Mouse (Mus musculus): ENCODE measurements around the gene Ppil6. TPM values are rescaled to one million over a fixed set of nuclear protein-coding genes. Genes with fewer than 3 reads are reported as not detected.

The Ppil6 gene
- polyA plus RNA-seq, 1 experiment from 2014 or later = 1.9 TPM

- Histone ChIP-seq H3K4me2 (no peak overlapping the region), H3K9me3 (replicated peaks) (no peaks in the 10 kb centered on the region), H3K4me1 (peaks cover 13% of the 10 kb centered on the region), H3K27ac (no peak overlapping the region), H3K36me3 (ENCODE audit: poor library complexity, severe bottlenecking) (peaks cover 15% of the 10 kb centered on the region), H3K9ac (no peak overlapping the region), H3K27me3 (no peaks in the 10 kb centered on the region), H3K4me3 (no peak overlapping the region)
- WGBS = 98% methylated on average over 6 of the region's 6 CpGs
- no peak for ATAC-seq
These were observed 51.8 kb downstream of the Ppil6 start for GRCm38 (mm10) chr10:41542057-41542456.

DNA sequence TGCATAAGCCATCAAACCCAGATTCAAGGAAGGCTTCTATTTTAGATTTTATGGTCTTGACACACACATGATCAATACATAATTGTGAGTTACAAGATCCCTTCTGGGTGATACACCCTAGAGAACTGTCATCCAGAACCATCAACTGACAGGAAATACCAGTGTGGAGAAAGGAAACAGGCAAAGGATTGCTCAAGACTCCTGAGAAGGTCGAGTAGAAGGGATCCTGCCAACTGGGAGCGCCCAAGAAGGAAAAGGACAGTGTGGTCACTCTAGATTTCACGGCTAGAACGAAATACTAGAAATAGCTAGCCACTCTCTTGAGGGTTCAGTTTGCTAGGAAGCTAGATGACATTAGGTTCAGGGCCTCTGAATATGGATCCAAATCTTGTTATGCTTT, 53.2 kb downstream of the Ppil6 start:
- H3K9ac ChIP-seq = no peak overlapping the region
- H3K9me3 ChIP-seq (replicated peaks) = no peaks in the 10 kb centered on the region
- no peak overlapping the region for H3K4me3 ChIP-seq
- ATAC-seq = no peak
- WGBS = 85% methylated on average over 4 of the region's 4 CpGs
- no peak overlapping the region for H3K4me2 ChIP-seq
- 0 out of 2 replicates have a peak, but pooled peaks cover 6% of the 10 kb centered on the region for H3K36me3 ChIP-seq (ENCODE audit: poor library complexity, severe bottlenecking)
- no peak overlapping the region for H3K27ac ChIP-seq
- H3K4me1 ChIP-seq = peaks cover 13% of the 10 kb centered on the region
- H3K27me3 ChIP-seq = no peaks in the 10 kb centered on the region

- H3K9ac ChIP-seq = no peak overlapping the region
- H3K4me1 ChIP-seq = peaks cover 13% of the 10 kb centered on the region
- H3K4me2 ChIP-seq = no peak overlapping the region
- no peak for ATAC-seq
- H3K36me3 ChIP-seq (ENCODE audit: poor library complexity, severe bottlenecking) = 0 out of 2 replicates have a peak, but pooled peaks cover 6% of the 10 kb centered on the region
- H3K27ac ChIP-seq = no peak overlapping the region
- H3K9me3 ChIP-seq (replicated peaks) = no peaks in the 10 kb centered on the region
- 84% methylated on average over 2 of the region's 2 CpGs for WGBS
- H3K4me3 ChIP-seq = no peak overlapping the region
- H3K27me3 ChIP-seq = no peaks in the 10 kb centered on the region
These were observed 53.6 kb downstream of the Ppil6 start for GRCm38 (mm10) chr10:41543844-41544243.

GRCm38 (mm10) chr10:41544481-41545190, 54.4 kb downstream of the Ppil6 start:
- H3K4me3 ChIP-seq = no peak overlapping the region
- no peaks in the 10 kb centered on the region for H3K36me3 ChIP-seq (ENCODE audit: poor library complexity, severe bottlenecking)
- peaks cover 8% of the 10 kb centered on the region for H3K9me3 ChIP-seq (replicated peaks)
- no peaks in the 10 kb centered on the region for H3K27me3 ChIP-seq
- 4% methylated on average over 7 of the region's 7 CpGs for WGBS
- H3K4me1 ChIP-seq = peaks cover 13% of the 10 kb centered on the region
- H3K27ac ChIP-seq = no peak overlapping the region
- no peak overlapping the region for H3K9ac ChIP-seq
- ATAC-seq = no peak
- no peak overlapping the region for H3K4me2 ChIP-seq

DNA sequence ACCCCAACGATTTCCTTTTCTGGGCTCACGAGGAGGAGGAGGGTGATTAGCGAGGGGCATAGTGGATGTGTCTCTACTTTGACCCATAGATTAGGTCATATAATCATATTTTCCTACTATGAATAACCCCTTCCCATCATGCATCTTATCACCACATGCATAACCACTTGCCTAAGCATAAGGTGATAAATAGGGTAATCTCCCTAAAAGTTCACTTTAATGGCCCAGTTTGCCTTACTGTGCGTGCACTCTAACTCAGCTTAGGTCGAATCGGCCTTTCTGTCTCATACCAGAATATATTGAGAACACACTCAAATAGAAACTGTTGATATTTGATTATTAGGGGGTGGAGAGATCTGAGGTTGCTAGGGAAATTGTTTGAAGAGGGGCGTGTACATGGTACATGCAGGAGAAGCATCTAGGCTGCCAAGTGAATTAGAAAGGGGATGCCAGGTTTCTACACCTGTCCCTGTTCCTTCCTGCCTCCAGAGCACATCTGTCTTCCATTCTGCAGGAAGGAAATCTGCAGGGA, 55.1 kb downstream of the Ppil6 start:
- Histone ChIP-seq H3K4me3 (no peak overlapping the region), H3K9me3 (replicated peaks) (peaks cover 9% of the 10 kb centered on the region), H3K4me1 (peaks cover 13% of the 10 kb centered on the region), H3K27ac (no peak overlapping the region), H3K4me2 (no peak overlapping the region), H3K36me3 (ENCODE audit: poor library complexity, severe bottlenecking) (no peaks in the 10 kb centered on the region), H3K9ac (no peak overlapping the region), H3K27me3 (no peaks in the 10 kb centered on the region)
- 56% methylated on average over 7 of the region's 7 CpGs for WGBS
- ATAC-seq = no peak

DNA sequence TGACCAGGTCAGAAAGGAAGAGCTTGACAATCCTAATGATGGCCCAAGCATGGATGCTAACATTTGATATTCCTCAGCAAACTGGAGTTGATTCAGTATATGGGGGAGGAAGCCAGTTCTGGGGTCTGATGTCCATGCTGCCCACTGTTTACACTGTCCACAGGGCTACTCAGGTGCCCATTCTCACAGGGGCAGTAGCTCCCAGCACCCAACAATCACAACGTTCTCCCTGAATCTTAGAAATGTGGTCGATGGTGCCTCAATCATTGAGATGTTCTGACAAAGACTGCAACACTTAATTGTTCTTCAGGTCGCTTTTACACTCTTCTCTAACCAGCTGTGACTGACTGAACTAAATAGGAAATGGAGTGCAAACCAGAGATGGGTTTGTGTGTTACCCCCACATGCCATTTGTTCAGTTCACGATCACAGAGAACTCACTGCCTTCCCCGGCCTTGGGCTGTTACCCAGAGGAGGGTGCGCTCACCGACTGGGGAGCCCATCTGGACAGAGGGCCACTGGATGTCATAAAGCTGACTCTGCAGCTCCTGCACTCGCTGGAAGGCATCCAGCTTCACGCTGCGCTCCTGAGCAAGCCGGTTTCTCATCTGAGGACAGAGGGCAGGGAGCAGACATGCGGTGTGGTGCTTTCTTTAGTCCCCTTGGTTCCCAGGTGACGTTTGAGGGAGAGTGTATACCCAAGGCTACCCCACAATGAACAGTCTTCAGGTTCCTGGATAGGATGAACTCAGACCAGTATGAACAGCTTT, 56.3 kb downstream of the Ppil6 start:
- H3K36me3 ChIP-seq (ENCODE audit: poor library complexity, severe bottlenecking) = no peaks in the 10 kb centered on the region
- no peak for ATAC-seq
- no peak overlapping the region for H3K9ac ChIP-seq
- WGBS = 77% methylated on average over 13 of the region's 13 CpGs
- H3K27ac ChIP-seq = no peak overlapping the region
- peaks cover 9% of the 10 kb centered on the region for H3K9me3 ChIP-seq (replicated peaks)
- no peak overlapping the region for H3K4me3 ChIP-seq
- no peaks in the 10 kb centered on the region for H3K27me3 ChIP-seq
- no peak overlapping the region for H3K4me2 ChIP-seq
- H3K4me1 ChIP-seq = peaks cover 13% of the 10 kb centered on the region

- H3K27ac ChIP-seq = no peak overlapping the region
- H3K9me3 ChIP-seq (replicated peaks) = peaks cover 9% of the 10 kb centered on the region
- no peak overlapping the region for H3K9ac ChIP-seq
- H3K27me3 ChIP-seq = no peaks in the 10 kb centered on the region
- H3K36me3 ChIP-seq (ENCODE audit: poor library complexity, severe bottlenecking) = no peaks in the 10 kb centered on the region
- no peak overlapping the region for H3K4me3 ChIP-seq
- H3K4me1 ChIP-seq = peaks cover 12% of the 10 kb centered on the region
- 86% methylated on average over 7 of the region's 7 CpGs for WGBS
- no peak for ATAC-seq
- no peak overlapping the region for H3K4me2 ChIP-seq
These were observed 60.5 kb downstream of the Ppil6 start for GRCm38 (mm10) chr10:41550711-41551110.

DNA sequence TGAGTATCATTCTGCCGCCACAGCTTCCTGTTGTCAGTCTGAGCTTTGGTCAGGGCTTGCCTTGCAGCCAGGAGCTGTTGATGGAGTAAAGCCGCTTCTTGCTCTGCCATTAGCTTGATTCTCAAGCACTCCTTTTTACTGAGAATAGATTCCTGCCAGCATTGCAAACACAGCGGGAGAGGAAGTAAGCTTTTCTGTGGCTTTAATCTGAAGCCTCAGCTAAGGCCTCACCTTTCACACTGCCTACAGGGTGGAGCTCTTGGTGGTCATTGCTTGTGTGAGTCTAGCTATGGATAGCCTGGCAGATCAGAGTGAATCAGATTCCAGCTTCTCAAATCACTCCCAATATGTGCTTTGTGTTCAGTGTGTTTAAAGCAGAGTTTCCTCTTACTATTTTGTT, 62.1 kb downstream of the Ppil6 start:
- Histone ChIP-seq H3K4me3 (no peak overlapping the region), H3K36me3 (ENCODE audit: poor library complexity, severe bottlenecking) (no peaks in the 10 kb centered on the region), H3K4me1 (peaks cover 12% of the 10 kb centered on the region), H3K9me3 (replicated peaks) (peaks cover 9% of the 10 kb centered on the region), H3K27ac (no peak overlapping the region), H3K9ac (no peak overlapping the region), H3K4me2 (no peak overlapping the region), H3K27me3 (no peaks in the 10 kb centered on the region)
- WGBS = 15% methylated on average over 3 of the region's 3 CpGs
- ATAC-seq = no peak

- H3K27me3 ChIP-seq = no peaks in the 10 kb centered on the region
- no peak overlapping the region for H3K27ac ChIP-seq
- H3K4me1 ChIP-seq = peaks cover 12% of the 10 kb centered on the region
- no peak overlapping the region for H3K4me2 ChIP-seq
- H3K36me3 ChIP-seq (ENCODE audit: poor library complexity, severe bottlenecking) = no peaks in the 10 kb centered on the region
- WGBS = 32% methylated on average over 14 of the region's 14 CpGs
- peaks cover 9% of the 10 kb centered on the region for H3K9me3 ChIP-seq (replicated peaks)
- H3K4me3 ChIP-seq = no peak overlapping the region
- ATAC-seq = peak; percentile 70
- no peak overlapping the region for H3K9ac ChIP-seq
These were observed 62.8 kb downstream of the Ppil6 start for GRCm38 (mm10) chr10:41552847-41553589.

GRCm38 (mm10) chr10:41553711-41554110, 63.5 kb downstream of the Ppil6 start:
- Histone ChIP-seq H3K4me1 (peaks cover 12% of the 10 kb centered on the region), H3K4me3 (no peak overlapping the region), H3K27me3 (no peaks in the 10 kb centered on the region), H3K36me3 (ENCODE audit: poor library complexity, severe bottlenecking) (no peaks in the 10 kb centered on the region), H3K9ac (no peak overlapping the region), H3K4me2 (no peak overlapping the region), H3K9me3 (replicated peaks) (peaks cover 9% of the 10 kb centered on the region), H3K27ac (no peak overlapping the region)
- ATAC-seq = no peak
- 63% methylated on average over 4 of the region's 4 CpGs for WGBS

DNA sequence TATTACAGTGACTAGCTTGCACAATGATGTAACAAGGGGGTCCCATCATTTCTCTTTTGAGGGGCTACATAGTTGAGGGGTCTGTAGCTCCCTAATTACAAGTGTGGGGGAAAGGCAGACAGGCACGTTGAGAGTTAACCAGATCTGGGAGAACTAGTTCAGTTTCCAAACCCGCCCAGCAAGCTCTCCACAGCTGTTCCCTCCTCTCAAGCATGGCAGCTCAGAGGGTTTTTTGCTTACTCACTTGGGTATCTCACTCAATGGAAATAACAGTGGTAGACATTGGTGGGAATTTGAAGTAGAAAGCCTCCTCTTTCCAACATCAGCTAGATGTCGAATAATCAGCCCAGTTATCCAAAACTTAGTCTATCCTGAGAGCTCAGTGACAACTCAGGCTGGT, 64.8 kb downstream of the Ppil6 start:
- H3K27ac ChIP-seq = no peak overlapping the region
- peaks cover 12% of the 10 kb centered on the region for H3K4me1 ChIP-seq
- 87% methylated on average over 3 of the region's 3 CpGs for WGBS
- H3K4me2 ChIP-seq = no peak overlapping the region
- no peak overlapping the region for H3K9ac ChIP-seq
- no peaks in the 10 kb centered on the region for H3K36me3 ChIP-seq (ENCODE audit: poor library complexity, severe bottlenecking)
- no peak overlapping the region for H3K4me3 ChIP-seq
- no peak for ATAC-seq
- 0 out of 2 replicates have a peak, but pooled peaks cover 3% of the 10 kb centered on the region for H3K9me3 ChIP-seq (replicated peaks)
- H3K27me3 ChIP-seq = no peaks in the 10 kb centered on the region

DNA sequence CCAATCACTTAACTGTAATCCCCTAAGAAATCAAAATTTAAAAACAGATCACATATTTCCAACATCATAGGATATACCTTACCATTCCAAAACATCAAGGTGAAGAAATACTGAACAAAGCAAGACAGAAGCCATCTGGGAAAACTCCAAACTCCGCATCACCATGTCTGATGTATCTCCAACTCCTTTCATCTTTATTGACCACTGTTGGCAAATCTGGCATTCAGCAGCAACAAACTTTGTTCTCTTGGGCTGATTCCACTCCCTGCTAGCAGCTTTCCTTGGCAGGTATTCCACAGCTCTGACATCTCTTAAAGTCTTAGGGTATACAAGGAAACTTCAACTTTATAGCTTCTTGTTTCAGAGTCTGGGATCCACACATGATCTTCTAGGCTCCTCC, 68.2 kb downstream of the Ppil6 start:
- Histone ChIP-seq H3K36me3 (ENCODE audit: poor library complexity, severe bottlenecking) (no peaks in the 10 kb centered on the region), H3K9ac (no peak overlapping the region), H3K9me3 (replicated peaks) (peaks cover 15% of the 10 kb centered on the region; the same call in 1 of the 2 replicates), H3K4me3 (no peak overlapping the region), H3K27me3 (no peaks in the 10 kb centered on the region), H3K4me2 (no peak overlapping the region), H3K27ac (no peak overlapping the region), H3K4me1 (peaks cover 4% of the 10 kb centered on the region)
- ATAC-seq = no peak
- 100% methylated on average over 1 of the region's 1 CpGs for WGBS

All from forebrain, embryonic 13.5 days (tissue).